Mouse (Mus musculus) C2C12 (cell line): ENCODE measurements at regions not wholly inside any gene's neighbourhood (a gene's known extent, or its start where the extent isn't known, plus 50 kb on each side); places are given as distances from the start of the nearest gene placed in this dataset.

Source experiments
- CEBPB ChIP-seq: IDR thresholded peaks from one replicate; pipeline ENCODE4 v1.6.1; 2011; ENCODE audit warnings: low read depth, mild to moderate bottlenecking, control low read depth, moderate library complexity
- CTCF ChIP-seq: IDR thresholded peaks from one replicate; pipeline ENCODE4 v1.5.1; 2011; ENCODE audit not compliant: control insufficient read depth, insufficient read depth, insufficient read length
- FOSL1 ChIP-seq: IDR thresholded peaks from one replicate; pipeline ENCODE4 v1.8.0; 2011; ENCODE audit warnings: mild to moderate bottlenecking, low read length; ENCODE audit not compliant: poor library complexity, insufficient read depth, severe bottlenecking
- MAX ChIP-seq: IDR thresholded peaks from one replicate; pipeline ENCODE4 v1.6.1; 2011; ENCODE audit warnings: mild to moderate bottlenecking, control low read depth
- MYOD1 ChIP-seq: IDR thresholded peaks from one replicate; pipeline ENCODE4 v1.6.1; 2011; ENCODE audit warnings: low read depth; ENCODE audit not compliant: control insufficient read depth, insufficient read length
- MYOG ChIP-seq: IDR thresholded peaks from one replicate; pipeline ENCODE4 v1.6.1; 2011; ENCODE audit not compliant: control insufficient read depth, insufficient read length; ENCODE audit errors: extremely low read depth
- USF1 ChIP-seq: IDR thresholded peaks from one replicate; pipeline ENCODE4 v1.6.1; 2011; ENCODE audit warnings: low read depth, mild to moderate bottlenecking, control low read depth, moderate library complexity

- TF ChIP-seq MAX: no peak
- no peak for TF ChIP-seq CTCF
- TF ChIP-seq FOSL1: no peak
- no peak for TF ChIP-seq CEBPB
- TF ChIP-seq MYOG: no peak
- no peak for TF ChIP-seq MYOD1
- TF ChIP-seq USF1: no peak
These were observed 485.1 kb downstream of the Synb start for GRCm38 (mm10) chr14:68808976-68809375.
